Mouse (Mus musculus): ENCODE measurements around the gene Atox1. TPM values are rescaled to one million over a fixed set of nuclear protein-coding genes. Genes with fewer than 3 reads are reported as not detected.

Atox1 gene
- polyA plus RNA-seq, 1 experiment from 2014 or later, result 517 TPM

DNA sequence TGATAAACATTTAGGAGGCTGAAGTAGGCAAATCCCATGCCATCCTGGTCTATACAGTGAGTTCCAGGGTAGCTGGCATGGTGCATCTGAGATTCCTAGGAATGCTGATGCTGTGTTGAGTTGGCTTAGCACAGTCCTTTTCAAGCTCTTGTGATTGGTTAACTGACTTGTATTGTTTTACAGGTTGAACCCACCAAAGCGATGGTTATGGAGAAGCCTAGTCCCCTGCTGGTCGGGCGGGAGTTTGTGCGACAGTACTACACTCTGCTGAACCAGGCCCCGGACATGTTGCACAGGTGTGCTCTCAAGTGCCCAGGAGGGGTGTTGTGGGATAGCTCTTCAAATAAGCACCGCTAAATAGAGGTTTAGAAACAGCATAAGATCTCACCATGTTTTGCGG, 24.4 kb upstream of the Atox1 start:
- Histone ChIP-seq H3K4me2 (ENCODE audit: low read length) (no peak overlapping the region), H3K4me1 (replicated peaks; ENCODE audit: insufficient read depth, low read length) (no peaks in the 10 kb centered on the region), H3K9me3 (replicated peaks; ENCODE audit: low read length) (no peaks in the 10 kb centered on the region), H3K4me3 (replicated peaks; ENCODE audit: low read depth, low read length) (no peak overlapping the region), H3K36me3 (ENCODE audit: insufficient read depth, low read length) (peaks cover 31% of the 10 kb centered on the region), H3K27ac (no peak overlapping the region), H3K9ac (ENCODE audit: low read depth, low read length) (no peak overlapping the region), H3K27me3 (ENCODE audit: insufficient read depth, low read length) (no peaks in the 10 kb centered on the region)
- DNase-seq (ENCODE audit: low spot score) (no peak), ATAC-seq (replicated peaks; ENCODE audit: low FRiP score, low read depth) (no peak)
- TF ChIP-seq CTCF (IDR thresholded peaks at IDR 0.05; ENCODE audit: low read depth), result no peak
- WGBS, result 97% methylated on average over 7 of the region's 7 CpGs

DNA sequence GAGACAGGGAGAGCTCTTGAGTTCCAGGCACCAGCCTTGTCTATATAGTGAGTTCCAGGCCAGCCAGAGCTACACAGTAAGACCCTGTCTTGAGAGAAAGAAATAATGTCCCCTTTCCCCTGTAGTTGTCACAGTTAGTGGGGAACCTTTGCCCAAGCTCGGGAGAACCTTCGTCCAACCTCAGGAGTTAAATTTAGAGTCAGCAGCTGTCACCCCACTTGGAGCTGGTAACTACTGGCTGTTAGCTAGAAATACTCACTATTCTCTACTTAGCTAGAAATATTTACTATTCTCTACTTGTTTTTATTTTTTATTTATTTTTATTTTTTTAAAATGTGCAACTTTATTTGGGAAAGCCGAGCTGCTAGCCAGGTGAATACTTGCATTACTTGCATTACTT, 12.2 kb upstream of the Atox1 start:
- ATAC-seq (replicated peaks; ENCODE audit: low FRiP score, low read depth) (no peak), DNase-seq (ENCODE audit: low spot score) (no peak)
- Histone ChIP-seq H3K27ac (no peak overlapping the region), H3K36me3 (ENCODE audit: insufficient read depth, low read length) (no peaks in the 10 kb centered on the region), H3K4me2 (ENCODE audit: low read length) (no peak overlapping the region), H3K9me3 (replicated peaks; ENCODE audit: low read length) (no peaks in the 10 kb centered on the region), H3K4me1 (replicated peaks; ENCODE audit: insufficient read depth, low read length) (peaks cover 11% of the 10 kb centered on the region; the same call in 1 of the 2 replicates), H3K4me3 (replicated peaks; ENCODE audit: low read depth, low read length) (no peak overlapping the region), H3K27me3 (ENCODE audit: insufficient read depth, low read length) (no peaks in the 10 kb centered on the region), H3K9ac (ENCODE audit: low read depth, low read length) (no peak overlapping the region)
- TF ChIP-seq CTCF (IDR thresholded peaks at IDR 0.05; ENCODE audit: low read depth), result no peak
- WGBS, result 63% methylated on average over 3 of the region's 3 CpGs

DNA sequence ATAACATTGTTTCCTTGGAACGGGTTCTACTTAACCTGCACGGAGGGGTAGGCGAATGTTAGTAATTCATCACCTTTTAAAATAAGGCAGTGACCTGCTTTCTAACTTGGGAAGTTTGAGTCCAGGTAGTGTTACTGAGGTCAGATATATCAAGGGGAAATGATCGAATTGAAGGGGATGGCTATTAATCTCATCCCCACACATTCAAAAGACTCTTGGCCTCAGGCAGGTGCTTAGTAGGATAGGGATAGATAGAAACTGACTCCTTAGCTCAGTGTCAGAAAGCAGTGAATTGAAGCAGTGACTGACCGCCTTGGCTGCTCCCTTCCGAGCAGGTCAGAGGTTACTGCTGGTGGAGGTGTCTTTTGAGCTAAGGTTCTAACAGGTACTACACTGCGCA, 10.4 kb upstream of the Atox1 start:
- TF ChIP-seq CTCF (IDR thresholded peaks at IDR 0.05; ENCODE audit: low read depth), result no peak
- 64% methylated on average over 7 of the region's 7 CpGs for WGBS

DNA sequence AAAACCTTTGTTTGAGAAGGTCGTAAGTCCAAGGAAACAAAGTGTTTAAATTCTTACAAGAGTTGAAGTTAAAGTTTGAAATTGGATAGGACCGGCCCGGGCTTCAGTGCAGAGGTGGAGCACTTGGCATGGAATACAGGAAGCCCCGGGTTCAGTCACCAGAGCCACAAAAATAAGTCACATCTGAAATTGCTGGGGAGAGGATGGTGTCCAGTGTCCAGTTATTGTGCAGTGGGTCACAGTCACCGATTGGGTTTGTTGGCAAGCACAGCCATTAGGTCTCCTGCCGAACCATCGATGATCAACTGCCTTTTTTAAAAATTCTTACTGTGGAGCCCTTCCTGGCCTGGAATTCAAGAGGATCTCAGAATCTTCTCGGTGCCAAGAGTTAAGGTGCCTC, 9.7 kb upstream of the Atox1 start:
- ATAC-seq (replicated peaks; ENCODE audit: low FRiP score, low read depth), result no peak
- Histone ChIP-seq H3K4me3 (replicated peaks; ENCODE audit: low read depth, low read length) (peak overlapping the region; percentile 99), H3K27ac (peak overlapping the region; percentile 89; the same call in 1 of the 2 replicates), H3K9ac (ENCODE audit: low read depth, low read length) (peak overlapping the region; percentile 99), H3K27me3 (ENCODE audit: insufficient read depth, low read length) (no peaks in the 10 kb centered on the region), H3K4me2 (ENCODE audit: low read length) (peak overlapping the region; percentile 93), H3K4me1 (replicated peaks; ENCODE audit: insufficient read depth, low read length) (peaks cover 11% of the 10 kb centered on the region; the same call in 1 of the 2 replicates), H3K36me3 (ENCODE audit: insufficient read depth, low read length) (no peaks in the 10 kb centered on the region), H3K9me3 (replicated peaks; ENCODE audit: low read length) (no peaks in the 10 kb centered on the region)
- 12% methylated on average over 8 of the region's 8 CpGs for WGBS
- TF ChIP-seq CTCF (IDR thresholded peaks at IDR 0.05; ENCODE audit: low read depth), result no peak
- peak; percentile 46 for DNase-seq (ENCODE audit: low spot score)

More for the DNA sequence above, 10.4 kb upstream of the Atox1 start:
- Histone ChIP-seq H3K4me2 (ENCODE audit: low read length) (peak overlapping the region; percentile 93), H3K36me3 (ENCODE audit: insufficient read depth, low read length) (no peaks in the 10 kb centered on the region), H3K9me3 (replicated peaks; ENCODE audit: low read length) (no peaks in the 10 kb centered on the region), H3K27ac (no peak overlapping the region), H3K9ac (ENCODE audit: low read depth, low read length) (peak overlapping the region; percentile 99; the same call in 1 of the 2 replicates), H3K4me1 (replicated peaks; ENCODE audit: insufficient read depth, low read length) (peaks cover 11% of the 10 kb centered on the region; the same call in 1 of the 2 replicates), H3K27me3 (ENCODE audit: insufficient read depth, low read length) (no peaks in the 10 kb centered on the region), H3K4me3 (replicated peaks; ENCODE audit: low read depth, low read length) (peak overlapping the region; percentile 99)
- ATAC-seq (replicated peaks; ENCODE audit: low FRiP score, low read depth), result no peak
- DNase-seq (ENCODE audit: low spot score), result no peak

DNA sequence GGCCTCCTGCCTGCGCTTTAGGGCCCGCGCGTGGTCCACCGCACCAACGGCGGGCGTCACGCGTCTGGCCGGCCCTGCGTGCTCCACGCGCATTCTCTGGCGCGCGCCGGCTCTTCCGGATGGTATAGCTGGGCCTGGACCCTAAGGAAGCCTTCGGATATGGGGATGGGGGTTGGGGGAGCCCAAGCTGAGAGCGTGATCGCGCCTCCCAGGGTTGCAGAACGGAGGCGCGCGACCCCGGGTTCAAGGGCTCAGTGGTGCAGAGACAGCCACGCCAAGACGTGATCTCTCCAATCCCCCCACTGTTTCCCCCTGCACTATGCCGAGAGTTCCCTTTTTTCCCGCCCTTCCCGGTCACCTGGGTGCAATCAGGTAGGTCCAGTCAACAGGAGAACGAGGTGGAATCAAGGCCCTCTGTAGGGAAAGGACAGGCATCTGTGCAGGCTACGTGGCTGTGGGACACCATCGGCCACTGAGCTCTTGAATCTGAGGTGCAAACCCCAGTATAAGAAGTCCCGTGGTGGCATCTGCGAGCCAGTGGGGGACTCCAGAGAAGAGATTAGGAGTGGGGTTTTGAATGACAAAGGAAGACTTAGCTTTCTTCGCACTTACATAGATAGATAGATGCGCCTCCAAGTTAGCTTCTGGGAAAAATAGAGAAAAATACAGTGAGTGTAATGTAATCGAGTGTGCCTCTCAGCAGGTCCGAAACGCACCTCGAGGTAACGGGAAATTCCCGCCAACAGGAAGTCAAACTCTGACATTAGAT, 9.1 kb upstream of the Atox1 start:
- DNase-seq (ENCODE audit: low spot score) (peak; percentile 34), ATAC-seq (replicated peaks; ENCODE audit: low FRiP score, low read depth) (peak; percentile 18)
- peak overlapping the region; percentile 99 for H3K9ac ChIP-seq (ENCODE audit: low read depth, low read length)
- peak overlapping the region; percentile 99 for H3K4me3 ChIP-seq (replicated peaks; ENCODE audit: low read depth, low read length)
- H3K4me1 ChIP-seq (replicated peaks; ENCODE audit: insufficient read depth, low read length), result peaks cover 11% of the 10 kb centered on the region; the same call in 1 of the 2 replicates
- H3K27me3 ChIP-seq (ENCODE audit: insufficient read depth, low read length), result no peaks in the 10 kb centered on the region
- no peak for TF ChIP-seq CTCF (IDR thresholded peaks at IDR 0.05; ENCODE audit: low read depth)
- H3K4me2 ChIP-seq (ENCODE audit: low read length), result peak overlapping the region; percentile 93
- no peaks in the 10 kb centered on the region for H3K9me3 ChIP-seq (replicated peaks; ENCODE audit: low read length)
- WGBS, result under 1% methylated on average over 46 of the region's 46 CpGs
- no peaks in the 10 kb centered on the region for H3K36me3 ChIP-seq (ENCODE audit: insufficient read depth, low read length)
- H3K27ac ChIP-seq, result peak overlapping the region; percentile 89

DNA sequence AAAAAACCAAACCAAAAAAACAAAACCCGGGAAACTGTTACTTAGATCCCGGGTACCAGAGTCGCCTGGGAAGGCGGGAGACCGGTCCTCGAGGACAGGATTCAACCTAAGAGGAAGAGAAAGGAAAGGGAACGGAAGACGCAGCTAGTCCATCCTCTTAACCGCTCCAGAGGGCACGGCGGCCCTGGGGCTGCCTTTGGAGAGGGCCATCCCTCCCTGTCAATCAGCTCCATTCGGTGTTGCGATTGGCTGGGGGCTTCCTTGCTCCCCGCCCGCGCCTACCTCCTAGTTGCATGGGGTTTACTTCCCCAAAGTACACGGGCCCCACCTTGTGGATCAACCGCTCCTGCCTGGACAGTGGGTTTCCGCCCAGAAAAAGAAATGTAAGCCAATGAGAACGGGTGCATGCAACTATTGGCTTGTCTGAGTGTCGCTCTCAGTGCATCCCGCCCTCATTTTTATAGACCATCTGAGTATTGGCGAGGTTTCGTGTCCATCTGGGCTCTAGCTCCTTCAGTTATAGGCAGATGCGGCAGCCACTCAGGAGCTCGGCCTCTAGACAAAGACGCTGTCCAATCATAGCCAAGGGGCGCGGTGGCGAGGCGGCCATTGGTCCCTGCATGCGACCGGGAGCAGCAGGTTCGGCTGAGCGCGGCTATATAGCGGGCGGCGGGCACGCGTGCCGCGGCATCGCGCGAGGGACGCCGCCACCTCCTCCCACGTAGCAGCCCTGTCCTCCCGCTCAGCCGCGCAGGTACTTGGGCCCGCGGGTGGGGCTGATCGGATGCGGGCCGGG, 8.2 kb upstream of the Atox1 start, which contains the start of gene G3bp1:
Gene G3bp1 (plus strand): TSS at position 638 of the 796 bp plus-strand sequence.
- WGBS, result under 1% methylated on average over 52 of the region's 57 CpGs
- TF ChIP-seq CTCF (IDR thresholded peaks at IDR 0.05; ENCODE audit: low read depth), result peak; percentile 66
- Histone ChIP-seq H3K4me2 (ENCODE audit: low read length) (peak within 1 kb of the TSS; percentile 93), H3K4me1 (replicated peaks; ENCODE audit: insufficient read depth, low read length) (peaks cover 11% of the 10 kb centered on the region; the same call in 1 of the 2 replicates), H3K9me3 (replicated peaks; ENCODE audit: low read length) (no peaks in the 10 kb centered on the region), H3K4me3 (replicated peaks; ENCODE audit: low read depth, low read length) (peak within 1 kb of the TSS; percentile 99), H3K27ac (peak within 1 kb of the TSS; percentile 93), H3K27me3 (ENCODE audit: insufficient read depth, low read length) (no peaks in the 10 kb centered on the region), H3K9ac (ENCODE audit: low read depth, low read length) (peak within 1 kb of the TSS; percentile 99), H3K36me3 (ENCODE audit: insufficient read depth, low read length) (no peaks in the 10 kb centered on the region)
- ATAC-seq (replicated peaks; ENCODE audit: low FRiP score, low read depth) (peak; percentile 96), DNase-seq (ENCODE audit: low spot score) (peak; percentile 100)

Data from kidney, postnatal 0 days (tissue).